Mouse (Mus musculus) cerebellum, adult 11 months (tissue): Measurements from ENCODE around the gene Tst.

ENCODE experiments used
- DNase-seq: peaks from one replicate; pipeline ENCODE4 v3.0.0; 2022

Gene Tst

GRCm38 (mm10) chr15:78384220-78385116, 21.2 kb downstream of the Tst start:
- DNase-seq: no peak

DNA sequence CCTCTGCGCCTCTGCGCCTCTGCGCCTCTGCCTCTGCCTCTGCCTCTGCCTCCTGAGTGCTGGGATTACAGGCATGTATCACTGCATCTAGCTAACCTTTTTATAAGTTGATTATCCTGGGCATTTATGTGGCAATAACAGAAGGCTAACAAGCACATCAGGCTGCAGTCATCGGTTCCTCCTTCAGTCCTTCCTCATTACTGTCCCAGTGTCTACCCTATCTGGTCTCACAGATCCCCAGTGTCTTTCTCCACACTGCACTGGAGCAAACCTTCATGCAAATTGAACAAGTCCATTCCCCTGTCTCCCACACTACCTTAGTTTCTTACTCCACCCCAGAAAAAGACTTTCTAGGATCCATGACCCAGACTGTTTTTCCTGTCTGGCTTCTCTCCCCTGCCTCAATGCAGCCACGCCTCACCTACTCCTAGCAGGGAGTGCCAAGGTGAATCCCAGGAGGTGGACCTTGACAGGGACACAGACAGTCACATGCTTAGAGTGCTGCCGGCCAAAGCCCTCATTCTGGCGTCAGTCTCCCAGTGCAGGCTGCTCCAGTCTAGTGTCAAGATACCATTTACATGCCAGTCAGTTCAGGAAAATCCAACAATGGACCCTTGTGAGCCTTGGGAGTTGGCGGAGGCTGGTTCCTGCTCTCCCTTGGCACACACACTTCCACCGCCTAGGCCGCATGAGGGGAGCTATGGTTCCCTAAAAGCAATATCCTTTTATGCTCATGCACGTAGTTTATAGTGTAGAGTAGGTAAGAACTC, 22.1 kb downstream of the Tst start:
- DNase-seq: no peak

- no peak for DNase-seq
These were observed 23.6 kb downstream of the Tst start for GRCm38 (mm10) chr15:78382115-78382514.

- DNase-seq: no peak
These were observed 25.0 kb downstream of the Tst start for GRCm38 (mm10) chr15:78380741-78381140.

- no peak for DNase-seq
These were observed 25.5 kb downstream of the Tst start for GRCm38 (mm10) chr15:78380208-78380607.

DNA sequence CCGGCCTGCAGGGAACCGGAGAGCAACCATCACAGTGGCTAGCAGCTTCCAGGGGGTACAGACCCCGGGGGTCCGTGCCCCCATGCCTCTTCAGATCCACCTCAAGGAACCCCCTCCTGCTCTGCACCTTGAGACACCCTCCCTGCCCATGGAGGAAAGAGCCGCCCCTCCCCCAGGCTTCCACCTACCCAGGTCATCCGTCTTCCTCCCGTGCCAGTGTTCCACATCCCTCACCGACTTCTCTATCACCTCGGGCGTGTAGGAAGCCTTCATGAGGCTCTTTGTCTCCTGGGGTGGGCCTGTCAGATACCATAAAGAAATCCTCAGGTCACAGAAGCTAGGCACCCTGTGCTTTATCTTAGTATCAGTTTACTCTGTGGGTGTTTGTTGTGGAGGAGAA, 27.2 kb downstream of the Tst start:
- DNase-seq: no peak

- DNase-seq: no peak
These were observed 27.8 kb downstream of the Tst start for GRCm38 (mm10) chr15:78377859-78378258.

DNA sequence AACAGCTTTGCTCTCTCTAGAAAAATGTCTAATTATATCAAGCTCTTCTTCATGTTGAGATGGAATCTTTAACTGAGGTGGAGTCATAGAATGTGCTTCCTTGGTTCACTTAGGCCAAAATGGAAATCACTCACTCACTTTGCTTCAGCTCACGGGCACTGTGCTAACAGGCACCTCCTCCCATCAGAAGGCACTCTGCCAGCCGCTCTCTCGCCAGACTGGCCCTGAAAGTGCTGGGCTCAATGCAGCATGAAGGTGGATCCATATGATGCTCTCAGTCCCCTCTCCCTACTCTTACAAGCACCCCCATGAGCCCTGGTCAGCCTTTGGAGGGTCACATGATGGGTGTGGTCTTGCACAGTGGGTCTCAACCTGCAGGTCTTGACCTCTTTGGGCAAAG, 31.5 kb downstream of the Tst start:
- no peak for DNase-seq

GRCm38 (mm10) chr15:78372796-78373195, 32.9 kb downstream of the Tst start:
- no peak for DNase-seq

DNA sequence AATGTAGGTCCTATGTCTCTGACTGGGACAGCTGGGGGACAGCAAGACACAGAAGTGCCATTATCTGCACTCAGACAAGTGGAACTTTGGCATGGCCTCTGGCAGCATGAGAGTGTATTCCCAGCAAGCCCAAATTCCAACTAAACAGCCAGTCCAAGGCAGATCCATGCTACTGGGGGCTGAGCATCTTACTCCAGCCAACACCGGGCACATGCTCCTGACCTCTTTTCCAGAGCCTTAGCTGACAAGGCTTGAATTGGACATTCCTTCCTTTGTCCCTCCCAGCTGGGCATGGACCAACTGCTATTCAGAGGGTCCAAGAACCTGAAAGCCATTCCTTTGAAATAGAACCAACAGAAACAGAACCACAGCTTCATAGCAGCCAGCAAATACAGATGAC, 36.1 kb downstream of the Tst start:
- DNase-seq: no peak

- peak; percentile 18 for DNase-seq
These were observed 36.8 kb downstream of the Tst start for GRCm38 (mm10) chr15:78368926-78369346.

GRCm38 (mm10) chr15:78367811-78368210, 37.9 kb downstream of the Tst start:
- no peak for DNase-seq

DNA sequence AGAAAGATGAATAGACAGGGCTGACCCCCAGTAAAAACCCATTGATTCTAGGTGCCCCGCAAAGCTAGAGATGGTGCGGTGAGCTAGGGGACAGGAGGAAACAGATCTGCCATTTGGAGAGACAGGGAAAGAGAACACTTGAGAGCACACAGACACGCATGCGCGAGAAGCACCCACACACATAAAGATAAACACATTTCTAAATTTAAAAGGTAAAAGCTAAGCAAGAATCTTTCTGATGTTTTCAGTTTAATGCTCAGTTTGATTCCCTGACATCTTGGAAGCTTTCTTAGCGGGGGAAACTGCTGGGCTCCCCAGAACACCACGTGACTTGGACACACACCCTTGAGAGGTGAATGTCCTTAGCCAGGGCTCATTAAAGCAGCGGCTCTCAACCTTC, 38.8 kb downstream of the Tst start:
- no peak for DNase-seq

DNA sequence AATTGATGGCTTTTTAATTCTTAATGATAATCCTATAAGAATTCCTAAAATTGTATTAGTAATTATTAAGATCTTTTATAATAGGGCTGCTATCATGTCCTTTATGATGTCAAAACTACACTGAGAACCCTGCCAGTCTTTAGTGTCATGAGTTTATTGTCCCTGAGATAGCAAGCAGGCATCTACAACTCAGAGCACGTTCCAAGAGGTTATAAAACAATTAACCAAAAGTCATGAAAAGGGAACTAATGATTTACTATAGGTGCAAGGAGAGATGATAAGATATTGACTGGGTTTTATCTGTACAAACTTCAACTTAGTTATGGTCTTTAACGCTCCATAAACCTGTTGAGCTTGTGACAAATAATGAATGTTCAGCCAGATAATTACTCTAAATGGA, 39.8 kb downstream of the Tst start:
- no peak for DNase-seq

DNA sequence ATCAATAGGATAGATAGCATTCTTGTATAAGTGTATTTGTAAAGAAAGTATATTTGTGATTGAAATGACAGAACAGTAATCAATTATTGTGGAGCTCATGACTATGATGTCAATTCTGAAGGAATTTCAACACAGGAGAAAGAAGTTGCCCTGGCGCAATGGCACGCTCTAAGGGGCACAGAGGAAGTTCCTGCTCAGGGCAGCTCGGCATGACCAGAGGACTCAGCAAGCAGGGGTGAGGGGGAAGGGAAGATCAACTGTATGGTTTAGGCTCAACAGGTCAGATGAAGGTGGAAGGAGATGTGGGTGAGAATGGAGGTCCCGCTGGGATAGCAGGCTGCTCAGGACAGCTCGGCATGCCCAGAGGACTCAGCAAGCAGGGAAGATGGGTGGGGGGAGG, 50.2 kb downstream of the Tst start:
- no peak for DNase-seq

GRCm38 (mm10) chr15:78354958-78355357, 50.7 kb downstream of the Tst start:
- no peak for DNase-seq

DNA sequence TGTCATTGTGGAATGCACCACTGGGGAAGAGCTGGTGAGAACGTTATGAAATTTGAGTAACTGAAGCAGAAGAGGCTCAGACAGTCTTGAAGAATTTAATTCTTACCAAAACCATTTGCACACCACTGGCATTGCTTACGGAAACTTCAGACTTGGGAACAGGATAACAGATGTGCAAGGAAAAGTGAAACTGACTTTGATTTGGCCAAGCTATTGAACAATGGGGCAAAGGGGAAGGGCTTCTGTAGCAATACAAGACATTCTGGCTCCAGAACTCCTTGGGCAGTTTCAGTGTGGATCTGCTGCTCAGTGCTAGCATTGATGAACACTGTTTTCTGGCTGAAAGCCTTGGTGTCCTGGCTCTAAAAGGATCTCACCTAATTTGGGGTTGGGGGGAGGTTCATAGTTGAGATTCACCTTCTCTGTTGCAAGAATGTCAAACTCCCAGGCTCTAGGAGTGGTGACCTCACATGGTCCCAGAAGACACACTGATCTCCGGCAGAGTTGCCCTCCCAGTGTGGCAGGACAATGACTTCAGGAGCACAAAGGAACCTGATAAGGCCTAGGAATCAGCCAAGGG, 54.0 kb downstream of the Tst start:
- DNase-seq: no peak
